9 mouse cellular contexts compared by ENCODE assay signal in the genomic region with DNA sequence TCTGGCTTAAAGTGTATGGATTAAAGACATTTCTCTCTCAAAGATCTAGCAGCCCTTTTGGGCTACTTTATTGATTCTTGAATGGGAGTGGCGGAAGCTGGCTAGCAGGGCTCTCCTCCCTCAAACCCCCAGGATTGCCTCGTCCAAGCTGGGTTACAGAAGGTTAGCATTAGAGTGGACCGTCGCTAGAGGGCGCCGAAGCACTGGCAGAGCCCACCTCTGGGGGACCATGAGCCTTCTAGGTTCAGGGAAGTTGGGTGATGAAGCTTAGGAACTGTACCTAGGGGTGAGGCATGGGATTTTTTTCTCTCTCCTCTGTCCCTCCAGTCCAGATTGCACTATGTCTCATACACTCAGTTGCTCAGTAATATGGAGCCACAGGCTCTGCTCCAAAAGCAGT. TPM values are rescaled to one million over a fixed set of nuclear protein-coding genes. Genes with fewer than 3 reads are reported as not detected.
DNase-seq lines count a peak whose midpoint lies in the region; ATAC-seq lines count a peak whose summit lies in the region.
"Had no signal": no experiment of that assay in that cellular context is flagged by ENCODE, and none has a peak within 500 bp of the region (broad histone marks: within the 10 kb centered on the region; RNA-seq: fewer than 3 reads in every experiment).

No protein-coding gene starts in this region.

- no peak overlapping the region for H3K27ac ChIP-seq in embryonic facial prominence, embryonic 11.5 days (replicated peaks; ENCODE audit: low read depth, low read length)
- H3K27ac ChIP-seq in hindbrain, embryonic 12.5 days = no peak overlapping the region

- peaks cover 6% of the 10 kb centered on the region; the same call in 1 of the 2 replicates for H3K27me3 ChIP-seq in embryonic facial prominence, embryonic 11.5 days (ENCODE audit: control insufficient read depth, insufficient read depth, low read length)
- H3K27me3 ChIP-seq in hindbrain, embryonic 12.5 days = peaks cover 21% of the 10 kb centered on the region

- no peaks in the 10 kb centered on the region for H3K9me3 ChIP-seq in embryonic facial prominence, embryonic 11.5 days (replicated peaks; ENCODE audit: control insufficient read depth, low read length)
- H3K9me3 ChIP-seq in hindbrain, embryonic 12.5 days (replicated peaks) = no peaks in the 10 kb centered on the region

- DNase-seq in heart, adult 18-20 months = peak; percentile 25 to 51
- DNase-seq in heart, adult 11 months = no peak
- peak; percentile 66 for DNase-seq in adrenal gland, postnatal 25 days
- peak; percentile 84 for DNase-seq in embryonic facial prominence, embryonic 11.5 days (ENCODE audit: low spot score)
- peak; percentile 51 to 53 for DNase-seq in layer of hippocampus, postnatal 36 days
- DNase-seq in right cerebral cortex, postnatal 36 days (ENCODE audit: low spot score in 2 of 2) = peak; percentile 20 to 39

- 0 out of 2 replicates have a peak, but pooled peaks have one; percentile 62 for ATAC-seq in embryonic facial prominence, embryonic 11.5 days (replicated peaks; ENCODE audit: insufficient number of reproducible peaks, low FRiP score, low TSS enrichment, low read depth)
- peak; percentile 78 for ATAC-seq in hindbrain, embryonic 12.5 days (ENCODE audit: low FRiP score)
- peak; percentile 71 for ATAC-seq in megakaryocyte-erythroid progenitor cell, adult 5-6 weeks (replicated peaks; ENCODE audit: low FRiP score, low TSS enrichment, poor library complexity, severe bottlenecking)

- no peaks in the 10 kb centered on the region for H3K4me1 ChIP-seq in embryonic facial prominence, embryonic 11.5 days (ENCODE audit: control insufficient read depth, insufficient read depth, low read length)
- no peaks in the 10 kb centered on the region for H3K4me1 ChIP-seq in hindbrain, embryonic 12.5 days

- H3K4me2 ChIP-seq in embryonic facial prominence, embryonic 11.5 days (ENCODE audit: low read depth, low read length) = no peak overlapping the region
- no peak overlapping the region for H3K4me2 ChIP-seq in hindbrain, embryonic 12.5 days (replicated peaks)

- 6% methylated on average over 6 of the region's 6 CpGs for WGBS in embryonic facial prominence, embryonic 11.5 days
- 1% methylated on average over 6 of the region's 6 CpGs for WGBS in hindbrain, embryonic 12.5 days

- no peak overlapping the region for H3K9ac ChIP-seq in embryonic facial prominence, embryonic 11.5 days (replicated peaks; ENCODE audit: low read length)
- no peak overlapping the region for H3K9ac ChIP-seq in hindbrain, embryonic 12.5 days

- H3K4me3 ChIP-seq in embryonic facial prominence, embryonic 11.5 days (ENCODE audit: low read depth, low read length) = no peak overlapping the region
- H3K4me3 ChIP-seq in hindbrain, embryonic 12.5 days = no peak overlapping the region

- no peaks in the 10 kb centered on the region for H3K36me3 ChIP-seq in embryonic facial prominence, embryonic 11.5 days (replicated peaks; ENCODE audit: control insufficient read depth, insufficient read depth, low read depth, low read length)
- H3K36me3 ChIP-seq in hindbrain, embryonic 12.5 days = no peaks in the 10 kb centered on the region

RNA-seq across cellular contexts. Expression of a gene that starts 27.4 kb away (rescaled TPM):
- 1 to 10 TPM in 1 of 2 experiments, under 1 TPM in 1; 0.41 to 1.2 TPM for total RNA-seq in heart, adult 18-20 months (2021)
- total RNA-seq in adrenal gland, postnatal 25 days (2021) = 0.39 TPM in 1 of 2 replicates, not detected in the other
- 0.77 and 0.91 TPM in 2 replicates for polyA plus RNA-seq in embryonic facial prominence, embryonic 11.5 days (2014; fragmentation: Nextera tagmentation; extraction: Ambion mirVana)
- polyA plus RNA-seq in hindbrain, embryonic 12.5 days (2016; fragmentation: Nextera tagmentation; extraction: Ambion mirVana) = 2.3 TPM in 2 replicates
- total RNA-seq in layer of hippocampus, postnatal 36 days (2021) = 100 to 1,000 TPM; 123 to 148 TPM
- total RNA-seq in megakaryocyte-erythroid progenitor cell, adult 5-6 weeks (2014; fragmentation: Nextera tagmentation) = not detected in 2 replicates
- not detected in 2 replicates for total RNA-seq in megakaryocyte-erythroid progenitor cell, adult 5-6 weeks (2017)
- polyA plus RNA-seq: liver, embryonic 16.5 days had no signal

Comparison
In these comparisons a context has a peak if more than half of its experiments do, and no peak if none do; other contexts are left out.
1. RNA of a gene that starts 27.4 kb away (total RNA-seq): 123 to 148 TPM in layer of hippocampus, postnatal 36 days; 0.41 to 1.2 TPM in heart, adult 18-20 months, 0.39 TPM in adrenal gland, postnatal 25 days and not detected in megakaryocyte-erythroid progenitor cell, adult 5-6 weeks; every median in the first group is over 10 times any median in the second.
2. Peak in every context shown above with its lines, with median percentiles within 50 percentile points of each other: ATAC-seq.